Mouse (Mus musculus) mammary gland, adult 2 months (tissue): ENCODE measurements around the gene Zbtb1. TPM values are rescaled to one million over a fixed set of nuclear protein-coding genes. Genes with fewer than 3 reads are reported as not detected.

Experiments
- polyA plus RNA-seq: library from polyadenylated mRNA; depleted of rRNA; stranded (reverse); fragments of >200 nt; gene quantifications from 2 replicates; pipeline ENCODE4 v1.2.3, GENCODE M21; 2012; ENCODE audit warnings: low replicate concordance; rRNA removed

Gene Zbtb1
- 2.8 and 3.0 TPM in 2 replicates for polyA plus RNA-seq

GRCm38 (mm10) chr12:76369978-76370830, at the start of gene Zbtb1:
Zbtb1 (plus strand) TSS chr12:76370266.

GRCm38 (mm10) chr12:76324679-76325431, 45.2 kb upstream of the Zbtb1 start, which contains the start of gene Akap5:
Akap5 (plus strand) TSS chr12:76324891.

GRCm38 (mm10) chr12:76369206-76369977, 674 bp upstream of the Zbtb1 start, which contains the start of gene Zbtb25:
Zbtb25 (minus strand) TSS chr12:76369602.

GRCm38 (mm10) chr12:76403886-76404537, 33.9 kb downstream of the Zbtb1 start, which contains the start of gene Hspa2:
Hspa2 (plus strand) TSS chr12:76404176.

GRCm38 (mm10) chr12:76417433-76417854, 47.4 kb downstream of the Zbtb1 start, which contains the start of gene Ppp1r36:
Ppp1r36 (plus strand) TSS chr12:76417538.

Other genes starting within 250 kb of the Zbtb1 start
- gene Esr2, start 193.0 kb upstream of the Zbtb1 start, polyA plus RNA-seq, result not detected in 2 replicates
- not detected in 2 replicates for gene Tex21, start 123.5 kb upstream of the Zbtb1 start, polyA plus RNA-seq
- gene Mthfd1, start 115.0 kb upstream of the Zbtb1 start, polyA plus RNA-seq, result 11.4 and 25.3 TPM in 2 replicates
- 0.11 and 0.22 TPM in 2 replicates for gene Akap5, start 45.4 kb upstream of the Zbtb1 start, polyA plus RNA-seq
- 8.2 and 12.5 TPM in 2 replicates for gene Zbtb25, start 664 bp upstream of the Zbtb1 start, polyA plus RNA-seq
- 7.5 and 12.5 TPM in 2 replicates for gene Hspa2, start 33.9 kb downstream of the Zbtb1 start, polyA plus RNA-seq
- gene Ppp1r36, start 47.3 kb downstream of the Zbtb1 start, polyA plus RNA-seq, result 0.11 and 0.18 TPM in 2 replicates
- 39.5 and 42.9 TPM in 2 replicates for gene Plekhg3, start 160.6 kb downstream of the Zbtb1 start, polyA plus RNA-seq